Mouse (Mus musculus): ENCODE measurements around the gene Gm45194. TPM values are rescaled to one million over a fixed set of nuclear protein-coding genes. Genes with fewer than 3 reads are reported as not detected.
A peak's percentile ranks its signal among the peaks of the same experiment; 100 is the strongest.

Gene Gm45194
- polyA plus RNA-seq, 1 experiment from 2014 or later, result not detected

DNA sequence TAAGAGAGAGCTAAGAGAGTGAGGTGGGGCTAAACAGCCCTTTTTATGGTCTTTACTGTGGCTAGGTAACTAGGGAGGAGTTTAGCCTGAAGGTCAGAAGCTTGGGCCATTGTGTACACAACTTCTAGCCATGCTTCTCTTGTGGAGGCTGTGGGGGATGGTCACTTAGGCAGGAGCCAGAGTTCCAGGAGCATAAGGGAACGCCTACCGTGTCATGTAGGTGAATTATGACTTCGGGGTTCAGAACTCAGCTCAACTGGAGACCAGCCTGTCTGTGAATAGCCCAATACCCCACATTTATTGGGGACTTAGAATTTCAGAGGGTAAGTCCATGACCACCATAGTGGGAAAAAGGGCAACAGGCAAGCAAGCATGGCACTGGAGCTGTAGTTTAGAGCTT lies 347.6 kb downstream of the Gm45194 start, which contains the start of gene 4933403O08Rik:
4933403O08Rik (plus strand) TSS at position 301 of the 400 bp plus-strand sequence.
- Histone ChIP-seq H3K4me3 (ENCODE audit: low read length) (no peak within 1 kb of the TSS), H3K9ac (ENCODE audit: low read length) (no peak within 1 kb of the TSS), H3K36me3 (ENCODE audit: control insufficient read depth, insufficient read depth) (no peaks in the 10 kb centered on the region), H3K4me1 (ENCODE audit: control insufficient read depth, insufficient read depth, low read length) (no peaks in the 10 kb centered on the region), H3K27ac (ENCODE audit: low read length) (no peak within 1 kb of the TSS), H3K27me3 (ENCODE audit: control insufficient read depth, insufficient read depth, low read length) (no peaks in the 10 kb centered on the region), H3K9me3 (replicated peaks; ENCODE audit: control insufficient read depth, low read length) (no peaks in the 10 kb centered on the region), H3K4me2 (ENCODE audit: low read depth, low read length) (no peak within 1 kb of the TSS)
- WGBS, result 87% methylated on average over 3 of the region's 3 CpGs
- ATAC-seq (replicated peaks; ENCODE audit: extremely low read depth, insufficient read depth, low FRiP score), result no peak

- no peaks in the 10 kb centered on the region for H3K9me3 ChIP-seq (replicated peaks; ENCODE audit: control insufficient read depth, low read length)
- H3K27ac ChIP-seq (ENCODE audit: low read length), result no peak overlapping the region
- no peaks in the 10 kb centered on the region for H3K36me3 ChIP-seq (ENCODE audit: control insufficient read depth, insufficient read depth)
- 73% methylated on average over 1 of the region's 1 CpGs for WGBS
- no peaks in the 10 kb centered on the region for H3K27me3 ChIP-seq (ENCODE audit: control insufficient read depth, insufficient read depth, low read length)
- no peak overlapping the region for H3K4me2 ChIP-seq (ENCODE audit: low read depth, low read length)
- no peak overlapping the region for H3K9ac ChIP-seq (ENCODE audit: low read length)
- H3K4me3 ChIP-seq (ENCODE audit: low read length), result no peak overlapping the region
- no peak for ATAC-seq (replicated peaks; ENCODE audit: extremely low read depth, insufficient read depth, low FRiP score)
- H3K4me1 ChIP-seq (ENCODE audit: control insufficient read depth, insufficient read depth, low read length), result no peaks in the 10 kb centered on the region
Observed at GRCm38 (mm10) chrX:112242916-112243315, 351.7 kb downstream of the Gm45194 start.

DNA sequence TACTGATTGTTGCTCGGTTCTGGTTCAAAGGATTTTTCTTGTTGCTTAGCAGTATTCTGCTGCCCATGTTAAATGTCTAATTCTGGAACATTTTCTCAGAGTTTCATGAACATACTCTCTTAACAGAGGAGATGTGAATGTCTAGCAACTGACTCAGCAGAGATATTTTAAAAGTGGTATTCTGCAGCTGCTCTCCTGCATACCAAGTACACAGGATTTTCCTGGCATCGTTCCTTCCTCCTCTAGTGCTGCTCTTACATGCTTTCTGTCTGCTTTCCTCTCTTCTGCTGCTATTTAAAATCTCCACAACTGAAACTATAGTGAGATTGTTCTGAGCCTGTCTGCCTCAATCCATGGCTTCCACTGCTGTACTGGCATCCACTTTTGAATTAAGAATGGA lies 364.3 kb downstream of the Gm45194 start:
- H3K9me3 ChIP-seq (replicated peaks; ENCODE audit: control insufficient read depth, low read length), result no peaks in the 10 kb centered on the region
- H3K27ac ChIP-seq (ENCODE audit: low read length), result no peak overlapping the region
- 54% methylated on average over 2 of the region's 2 CpGs for WGBS
- no peaks in the 10 kb centered on the region for H3K36me3 ChIP-seq (ENCODE audit: control insufficient read depth, insufficient read depth)
- H3K4me1 ChIP-seq (ENCODE audit: control insufficient read depth, insufficient read depth, low read length), result no peaks in the 10 kb centered on the region
- H3K4me2 ChIP-seq (ENCODE audit: low read depth, low read length), result peak overlapping the region; percentile 9; the same call in 1 of the 2 replicates
- H3K9ac ChIP-seq (ENCODE audit: low read length), result no peak overlapping the region
- ATAC-seq (replicated peaks; ENCODE audit: extremely low read depth, insufficient read depth, low FRiP score), result no peak
- no peaks in the 10 kb centered on the region for H3K27me3 ChIP-seq (ENCODE audit: control insufficient read depth, insufficient read depth, low read length)
- H3K4me3 ChIP-seq (ENCODE audit: low read length), result no peak overlapping the region

DNA sequence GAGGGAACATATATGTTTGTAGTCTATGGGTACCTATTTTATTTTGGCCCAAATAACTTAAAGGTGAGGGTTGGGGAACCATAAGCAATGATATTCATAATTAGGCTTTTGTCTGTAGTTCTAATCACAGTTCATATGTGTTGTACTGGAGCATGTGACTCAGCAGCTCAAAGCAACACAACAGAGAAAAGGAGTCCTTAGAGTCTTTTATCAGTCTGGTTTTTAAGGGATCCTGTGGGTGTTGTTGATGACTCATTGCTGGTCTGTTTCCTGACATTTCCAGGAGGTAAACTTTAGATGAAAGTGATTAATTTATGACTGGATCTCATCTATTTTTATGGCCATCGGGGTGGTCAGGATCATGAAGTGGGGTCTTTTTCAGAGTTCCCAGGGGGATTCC lies 382.4 kb downstream of the Gm45194 start:
- no peaks in the 10 kb centered on the region for H3K27me3 ChIP-seq (ENCODE audit: control insufficient read depth, insufficient read depth, low read length)
- no peak overlapping the region for H3K9ac ChIP-seq (ENCODE audit: low read length)
- no peak for ATAC-seq (replicated peaks; ENCODE audit: extremely low read depth, insufficient read depth, low FRiP score)
- no peak overlapping the region for H3K27ac ChIP-seq (ENCODE audit: low read length)
- H3K36me3 ChIP-seq (ENCODE audit: control insufficient read depth, insufficient read depth), result no peaks in the 10 kb centered on the region
- no peak overlapping the region for H3K4me3 ChIP-seq (ENCODE audit: low read length)
- H3K9me3 ChIP-seq (replicated peaks; ENCODE audit: control insufficient read depth, low read length), result no peaks in the 10 kb centered on the region
- H3K4me2 ChIP-seq (ENCODE audit: low read depth, low read length), result no peak overlapping the region
- H3K4me1 ChIP-seq (ENCODE audit: control insufficient read depth, insufficient read depth, low read length), result no peaks in the 10 kb centered on the region
- 44% methylated on average over 1 of the region's 1 CpGs for WGBS

Other genes starting within 250 kb of the Gm45194 start
- 0.45 TPM in 2 replicates for gene Hdx, start 194.3 kb upstream of the Gm45194 start, polyA plus RNA-seq (2015; fragmentation: Nextera tagmentation; extraction: Ambion mirVana)
- 0.06 TPM in 1 of 2 replicates, not detected in the other for gene Tex16, start 119.6 kb downstream of the Gm45194 start, polyA plus RNA-seq (2015; fragmentation: Nextera tagmentation; extraction: Ambion mirVana)